Mouse (Mus musculus) limb, embryonic 12.5 days (tissue): ENCODE measurements around the gene Add2. TPM values are rescaled to one million over a fixed set of nuclear protein-coding genes. Genes with fewer than 3 reads are reported as not detected.

Source experiments
- ATAC-seq: fragments of 200-750 bp; cut with Nextera tagmentation; 2 replicates; pipeline ENCODE4 v1.8.0; 2017; ENCODE audit warnings: low read depth, moderate TSS enrichment; ENCODE audit not compliant: insufficient number of reproducible peaks, insufficient read depth, low FRiP score, low TSS enrichment
- H3K27ac ChIP-seq: fragments of 300-500 bp; sonication (generic); 2 replicates; pipeline ENCODE4 v1.5.1; 2016; ENCODE audit warnings: mild to moderate bottlenecking, moderate library complexity
- H3K27me3 ChIP-seq: fragments of 300-500 bp; sonication (generic); 2 replicates; pipeline ENCODE4 v1.6.1; 2016; ENCODE audit warnings: mild to moderate bottlenecking, moderate library complexity
- H3K36me3 ChIP-seq: fragments of 300-500 bp; sonication (generic); 2 replicates; pipeline ENCODE4 v1.6.1; 2016; ENCODE audit warnings: mild to moderate bottlenecking, moderate library complexity
- H3K4me1 ChIP-seq: fragments of 300-500 bp; sonication (generic); replicated peaks from 2 replicates; pipeline ENCODE4 v1.6.1; 2016
- H3K4me2 ChIP-seq: fragments of 300-500 bp; sonication (generic); 2 replicates; pipeline ENCODE4 v1.6.1; 2016; ENCODE audit warnings: mild to moderate bottlenecking, moderate library complexity
- H3K4me3 ChIP-seq: fragments of 300-500 bp; sonication (generic); replicated peaks from 2 replicates; pipeline ENCODE4 v1.5.1; 2016; ENCODE audit warnings: mild to moderate bottlenecking
- H3K9ac ChIP-seq: fragments of 300-500 bp; sonication (generic); replicated peaks from 2 replicates; pipeline ENCODE4 v1.6.1; 2016; ENCODE audit warnings: mild to moderate bottlenecking, moderate library complexity
- H3K9me3 ChIP-seq: fragments of 300-500 bp; sonication (generic); 2 replicates; pipeline ENCODE4 v1.6.1; 2016; ENCODE audit warnings: mild to moderate bottlenecking, moderate library complexity
- WGBS: fragments of 180-500 bp; shearing (Covaris S2); methylation state at CpG from one replicate; pipeline ENCODE4 v1.1.7; 2016; 5-methylcytosine and 5-hydroxymethylcytosine counted together
- polyA plus RNA-seq: library from polyadenylated mRNA; unstranded; fragments of >200 nt; fragmentation: Nextera tagmentation; extraction: Ambion mirVana; gene quantifications from 2 replicates; pipeline ENCODE4 v1.2.1, GENCODE M21; 2016

The Add2 gene
- polyA plus RNA-seq, 1 experiment from 2014 or later: 7.4 TPM

DNA sequence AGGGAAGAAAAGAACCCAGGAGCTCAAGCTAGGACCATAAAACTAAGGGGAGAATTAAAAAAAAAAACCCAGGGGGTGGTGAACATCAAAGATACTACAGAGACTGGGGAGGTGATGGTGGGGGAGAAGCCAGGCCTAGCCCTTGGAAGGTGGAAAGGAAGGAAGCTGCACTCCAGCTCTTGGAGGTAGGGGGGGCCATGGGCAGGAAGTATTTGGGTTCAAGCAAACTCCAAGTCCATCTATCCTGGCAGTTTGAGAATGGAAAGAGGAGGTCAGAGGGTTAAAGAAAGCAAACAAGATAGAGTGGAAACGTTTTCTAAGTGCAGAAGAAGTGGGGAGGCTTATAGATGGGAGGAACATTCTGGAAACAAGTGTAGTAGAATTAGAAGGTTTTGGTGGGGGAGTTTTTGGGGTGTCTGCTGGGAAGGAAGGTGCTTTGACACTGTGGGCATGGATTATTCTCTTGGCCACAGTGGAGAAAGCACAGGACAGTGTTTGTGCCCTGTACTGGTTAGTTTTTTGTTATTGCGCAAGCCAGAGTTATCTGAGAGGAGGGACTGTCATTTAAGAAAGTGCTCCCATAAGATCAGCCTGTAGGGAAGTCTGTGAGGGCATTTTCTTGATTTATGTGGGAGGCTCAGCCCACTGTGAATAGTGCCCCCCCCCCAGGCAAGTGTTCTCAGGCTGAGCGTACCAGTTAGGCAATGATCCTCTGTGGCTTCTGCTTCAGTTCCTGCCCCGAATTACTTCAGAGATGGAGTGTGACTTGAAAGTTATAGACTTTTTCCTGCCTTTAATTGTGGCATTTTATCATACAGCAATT is 8.9 kb upstream of the Add2 start:
- no peaks in the 10 kb centered on the region for H3K4me1 ChIP-seq
- no peak for ATAC-seq
- no peak overlapping the region for H3K4me3 ChIP-seq
- no peaks in the 10 kb centered on the region for H3K36me3 ChIP-seq
- no peaks in the 10 kb centered on the region for H3K9me3 ChIP-seq
- no peaks in the 10 kb centered on the region for H3K27me3 ChIP-seq
- no peak overlapping the region for H3K9ac ChIP-seq
- H3K27ac ChIP-seq: no peak overlapping the region
- WGBS: 49% methylated on average over 4 of the region's 4 CpGs
- H3K4me2 ChIP-seq: no peak overlapping the region

DNA sequence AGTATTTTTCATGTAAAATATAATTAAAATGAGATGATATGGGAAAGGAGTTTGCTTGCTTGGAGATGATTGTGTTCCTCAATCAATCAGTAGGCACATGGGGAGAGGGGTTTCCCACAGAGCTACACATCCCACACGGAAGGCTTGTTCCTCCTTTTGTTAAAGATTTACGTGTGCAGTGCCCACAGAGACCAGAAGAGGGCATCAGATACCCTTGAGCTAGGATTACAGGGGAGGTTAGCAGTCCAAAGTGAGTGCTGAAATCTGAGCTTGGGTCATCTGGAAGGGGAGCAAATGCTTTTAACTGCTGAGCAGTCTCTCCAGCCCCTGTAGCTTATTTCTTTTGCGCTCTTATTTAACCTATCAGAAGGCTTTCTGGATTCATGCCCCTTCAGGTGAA is 7.5 kb upstream of the Add2 start:
- H3K9me3 ChIP-seq: no peaks in the 10 kb centered on the region
- no peak overlapping the region for H3K4me3 ChIP-seq
- no peaks in the 10 kb centered on the region for H3K27me3 ChIP-seq
- H3K4me1 ChIP-seq: no peaks in the 10 kb centered on the region
- no peak overlapping the region for H3K4me2 ChIP-seq
- no peaks in the 10 kb centered on the region for H3K36me3 ChIP-seq
- WGBS: 23% methylated on average over 3 of the region's 3 CpGs
- ATAC-seq: no peak
- no peak overlapping the region for H3K27ac ChIP-seq
- H3K9ac ChIP-seq: no peak overlapping the region

DNA sequence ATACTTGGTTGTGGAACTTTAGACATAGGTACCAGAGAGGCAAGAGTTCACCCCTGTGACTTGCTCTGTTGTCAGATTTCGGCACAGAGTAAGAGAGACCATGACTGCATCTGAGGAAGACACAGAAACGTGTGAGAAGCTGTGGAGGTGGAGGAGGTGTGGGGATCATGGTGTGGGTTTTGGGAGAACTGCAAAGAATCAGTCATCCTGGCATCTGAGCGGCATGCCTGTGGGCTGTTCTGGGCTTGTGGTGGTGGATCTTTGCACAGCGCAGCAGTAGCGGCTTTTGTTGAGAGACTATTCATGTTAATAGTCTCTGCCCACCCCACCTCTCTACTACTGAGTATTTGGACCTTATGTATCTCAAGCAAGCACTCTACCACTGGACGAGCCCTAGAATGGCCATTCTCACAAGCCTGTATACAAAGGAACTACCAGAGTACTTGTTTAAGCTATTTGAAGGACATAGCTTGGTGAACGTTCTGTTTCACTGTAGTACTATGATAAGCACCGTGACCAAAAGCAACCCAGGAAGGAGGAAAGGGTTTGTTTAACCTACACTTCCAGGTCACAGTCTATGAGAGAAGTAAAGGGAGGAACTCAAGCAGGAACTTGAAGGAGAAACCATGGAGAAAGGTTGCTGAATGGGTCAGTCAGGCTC is 1.7 kb upstream of the Add2 start:
- WGBS: 82% methylated on average over 8 of the region's 8 CpGs
- H3K27me3 ChIP-seq: peaks cover 48% of the 10 kb centered on the region
- no peaks in the 10 kb centered on the region for H3K36me3 ChIP-seq
- no peak overlapping the region for H3K4me3 ChIP-seq
- no peak for ATAC-seq
- H3K27ac ChIP-seq: no peak overlapping the region
- peaks cover 6% of the 10 kb centered on the region; the same call in 1 of the 2 replicates for H3K4me1 ChIP-seq
- H3K9ac ChIP-seq: no peak overlapping the region
- H3K4me2 ChIP-seq: no peak overlapping the region
- H3K9me3 ChIP-seq: no peaks in the 10 kb centered on the region

DNA sequence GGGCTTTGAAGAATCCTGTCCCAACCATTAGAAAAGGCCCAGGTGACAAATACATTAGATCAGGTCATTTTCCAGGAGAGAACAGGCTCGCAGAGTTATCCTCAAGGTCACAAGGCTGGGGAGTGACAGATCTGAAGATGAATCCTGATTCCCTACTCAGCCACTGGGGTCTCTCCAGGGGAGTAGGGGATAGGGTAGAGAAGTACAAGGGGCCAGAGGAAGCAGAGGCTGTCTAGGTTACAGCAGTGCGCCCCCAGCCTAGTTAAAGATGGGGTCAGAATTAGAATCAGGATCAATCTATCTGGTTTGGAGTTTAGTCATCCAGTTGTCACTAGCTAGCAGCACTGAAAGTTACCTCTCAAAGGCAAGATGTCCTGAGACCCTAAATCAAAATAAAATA is 331 bp upstream of the Add2 start:
- H3K4me3 ChIP-seq: peak overlapping the region; percentile 59
- H3K36me3 ChIP-seq: no peaks in the 10 kb centered on the region
- no peak overlapping the region for H3K27ac ChIP-seq
- H3K27me3 ChIP-seq: peaks cover 49% of the 10 kb centered on the region
- 60% methylated on average over 2 of the region's 2 CpGs for WGBS
- no peak for ATAC-seq
- H3K9me3 ChIP-seq: no peaks in the 10 kb centered on the region
- peak overlapping the region; percentile 75; the same call in 1 of the 2 replicates for H3K9ac ChIP-seq
- peak overlapping the region; percentile 98 for H3K4me2 ChIP-seq
- peaks cover 6% of the 10 kb centered on the region; the same call in 1 of the 2 replicates for H3K4me1 ChIP-seq

DNA sequence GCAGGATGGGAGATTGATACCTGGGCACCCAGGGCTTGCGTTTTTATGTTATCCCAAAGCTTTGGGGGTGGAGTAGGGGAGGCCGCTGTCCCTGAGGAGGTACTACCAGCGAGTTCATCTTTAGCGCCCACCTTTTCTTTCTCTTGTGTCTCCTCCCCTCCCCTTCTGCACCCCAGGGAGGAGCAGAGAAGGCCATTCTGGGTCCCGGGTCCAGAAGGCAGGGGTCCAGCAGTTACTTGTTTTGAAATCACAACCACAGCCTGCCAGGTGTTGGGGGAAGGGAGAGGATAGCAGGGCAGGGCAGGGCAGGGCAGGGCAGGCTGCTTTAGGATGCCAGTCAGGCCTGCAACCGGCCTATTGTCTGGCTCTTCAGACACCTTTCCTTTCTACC is 837 bp downstream of the Add2 start:
- Histone ChIP-seq H3K36me3 (no peaks in the 10 kb centered on the region), H3K4me2 (peak overlapping the region; percentile 98), H3K9ac (peak overlapping the region; percentile 75; the same call in 1 of the 2 replicates), H3K27me3 (peaks cover 49% of the 10 kb centered on the region), H3K4me1 (peaks cover 6% of the 10 kb centered on the region; the same call in 1 of the 2 replicates), H3K9me3 (no peaks in the 10 kb centered on the region), H3K27ac (no peak overlapping the region), H3K4me3 (peak overlapping the region; percentile 59)
- 9% methylated on average over 6 of the region's 6 CpGs for WGBS
- no peak for ATAC-seq

DNA sequence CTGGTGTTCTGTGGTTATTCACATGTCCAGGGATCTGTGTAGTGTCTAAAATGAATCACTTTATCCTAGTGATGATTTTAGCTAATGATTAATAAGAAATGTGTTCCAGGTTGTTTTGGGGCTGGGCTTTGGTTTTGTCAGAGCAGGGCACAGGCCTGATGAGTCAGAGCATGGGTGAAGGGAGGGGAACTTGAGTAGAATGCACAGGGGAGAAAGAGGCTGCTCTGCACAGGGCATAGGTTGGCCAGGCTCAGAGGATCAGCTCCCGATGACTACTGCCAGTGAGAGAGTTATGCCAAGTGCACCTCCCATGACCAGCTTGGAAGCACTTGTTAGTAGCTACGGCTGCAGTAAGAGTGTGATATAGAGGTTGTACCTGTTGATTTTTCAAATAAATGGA is 3.0 kb downstream of the Add2 start:
- Histone ChIP-seq H3K9ac (no peak overlapping the region), H3K27ac (no peak overlapping the region), H3K4me2 (no peak overlapping the region), H3K27me3 (peaks cover 48% of the 10 kb centered on the region), H3K4me3 (no peak overlapping the region), H3K36me3 (no peaks in the 10 kb centered on the region), H3K9me3 (no peaks in the 10 kb centered on the region), H3K4me1 (peaks cover 6% of the 10 kb centered on the region; the same call in 1 of the 2 replicates)
- 75% methylated on average over 2 of the region's 2 CpGs for WGBS
- ATAC-seq: no peak

DNA sequence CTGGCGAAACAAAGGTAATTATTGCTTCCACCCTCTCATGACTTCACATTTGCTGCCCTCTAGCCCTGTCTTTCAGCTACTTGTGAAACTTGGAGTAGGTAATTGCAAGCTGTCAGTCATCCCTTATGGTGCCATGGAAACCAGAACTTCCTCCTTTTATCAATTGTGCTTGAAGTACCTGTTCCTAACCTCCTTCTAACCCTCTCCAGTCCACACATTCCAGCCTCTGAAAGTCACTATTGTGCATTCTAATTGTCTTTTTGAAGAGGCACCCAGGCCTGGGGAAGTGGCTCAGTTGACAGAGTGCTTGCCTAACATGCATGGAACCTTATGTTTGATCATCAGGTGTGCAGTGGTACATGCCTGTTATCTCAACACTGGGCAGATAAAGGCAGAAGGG is 5.2 kb downstream of the Add2 start:
- Histone ChIP-seq H3K9me3 (no peaks in the 10 kb centered on the region), H3K4me2 (no peak overlapping the region), H3K27ac (no peak overlapping the region), H3K4me1 (0 out of 2 replicates have a peak, but pooled peaks cover 6% of the 10 kb centered on the region), H3K9ac (no peak overlapping the region), H3K4me3 (no peak overlapping the region), H3K36me3 (no peaks in the 10 kb centered on the region), H3K27me3 (peaks cover 27% of the 10 kb centered on the region)
- no peak for ATAC-seq
- WGBS: 89% methylated on average over 1 of the region's 1 CpGs

DNA sequence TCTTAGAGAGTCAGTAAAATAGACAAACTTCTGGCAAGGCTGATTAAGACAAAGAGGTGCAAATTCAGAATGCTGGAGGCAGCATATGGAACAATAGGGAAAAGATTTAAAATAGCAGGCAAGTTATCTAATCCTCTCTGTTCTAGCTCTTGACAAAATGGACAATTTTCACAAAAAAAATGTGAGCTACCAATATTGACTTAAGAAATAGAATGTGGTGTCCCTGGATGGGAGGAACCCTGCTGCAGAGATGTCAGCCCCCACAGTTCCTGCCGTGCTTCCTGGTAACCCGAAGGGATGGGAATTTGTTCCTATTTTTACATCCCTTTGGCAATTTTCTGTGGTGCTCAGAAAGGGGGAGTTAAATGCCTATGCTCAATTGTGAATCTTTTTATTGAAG is 10.4 kb downstream of the Add2 start:
- Histone ChIP-seq H3K4me2 (no peak overlapping the region), H3K4me3 (no peak overlapping the region), H3K9ac (no peak overlapping the region), H3K9me3 (no peaks in the 10 kb centered on the region), H3K27ac (no peak overlapping the region), H3K4me1 (no peaks in the 10 kb centered on the region), H3K27me3 (no peaks in the 10 kb centered on the region), H3K36me3 (no peaks in the 10 kb centered on the region)
- WGBS: 82% methylated on average over 2 of the region's 2 CpGs
- ATAC-seq: no peak

DNA sequence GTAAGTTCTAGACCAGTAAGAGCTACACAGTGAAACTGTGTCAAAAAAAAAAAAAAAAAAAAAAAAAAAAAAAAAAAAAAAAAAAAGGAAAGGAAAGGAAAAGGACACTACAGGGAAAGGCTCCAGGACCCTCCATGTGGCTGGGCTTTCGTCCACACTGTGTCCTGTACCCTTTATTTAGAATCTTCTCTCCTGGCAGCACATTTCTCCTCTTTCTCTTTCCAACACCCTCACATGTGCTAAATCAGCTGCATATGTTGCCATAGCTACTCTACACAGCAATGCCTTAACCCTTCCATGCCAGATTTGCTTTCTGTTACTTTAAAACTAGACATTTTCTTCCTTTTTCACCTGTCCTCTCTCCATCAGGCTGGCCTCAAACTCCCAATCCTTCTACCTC is 11.7 kb downstream of the Add2 start:
- H3K4me2 ChIP-seq: no peak overlapping the region
- H3K9ac ChIP-seq: no peak overlapping the region
- 56% methylated on average over 1 of the region's 1 CpGs for WGBS
- H3K27me3 ChIP-seq: no peaks in the 10 kb centered on the region
- ATAC-seq: no peak; the same call in 1 of the 2 replicates
- no peaks in the 10 kb centered on the region for H3K36me3 ChIP-seq
- no peaks in the 10 kb centered on the region for H3K9me3 ChIP-seq
- H3K27ac ChIP-seq: no peak overlapping the region
- no peak overlapping the region for H3K4me3 ChIP-seq
- H3K4me1 ChIP-seq: no peaks in the 10 kb centered on the region

DNA sequence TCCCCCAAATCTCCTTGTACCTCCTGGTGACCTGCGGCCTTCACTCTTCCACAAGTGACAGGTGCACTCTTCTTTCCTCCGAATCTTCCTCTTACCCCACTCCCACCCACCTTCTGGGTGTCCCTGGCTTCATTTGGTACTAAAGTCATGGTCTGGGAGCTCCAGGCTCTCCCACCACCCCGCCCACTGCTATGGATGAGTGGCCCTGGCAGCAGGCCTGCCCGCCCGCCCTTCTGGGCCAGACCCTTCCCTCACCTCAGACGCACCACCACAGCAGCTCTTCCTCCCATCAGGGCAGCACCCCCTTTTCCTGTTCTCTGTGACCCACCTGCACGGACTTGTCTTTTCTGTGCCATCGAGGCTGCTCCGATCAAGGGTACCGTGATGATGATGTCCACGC is 19.0 kb downstream of the Add2 start:
- WGBS: 91% methylated on average over 11 of the region's 11 CpGs
- no peak overlapping the region for H3K4me2 ChIP-seq
- H3K36me3 ChIP-seq: no peaks in the 10 kb centered on the region
- H3K27ac ChIP-seq: no peak overlapping the region
- H3K4me3 ChIP-seq: no peak overlapping the region
- no peak for ATAC-seq
- H3K4me1 ChIP-seq: no peaks in the 10 kb centered on the region; the same call in 1 of the 2 replicates
- H3K27me3 ChIP-seq: no peaks in the 10 kb centered on the region
- H3K9ac ChIP-seq: no peak overlapping the region
- no peaks in the 10 kb centered on the region for H3K9me3 ChIP-seq

DNA sequence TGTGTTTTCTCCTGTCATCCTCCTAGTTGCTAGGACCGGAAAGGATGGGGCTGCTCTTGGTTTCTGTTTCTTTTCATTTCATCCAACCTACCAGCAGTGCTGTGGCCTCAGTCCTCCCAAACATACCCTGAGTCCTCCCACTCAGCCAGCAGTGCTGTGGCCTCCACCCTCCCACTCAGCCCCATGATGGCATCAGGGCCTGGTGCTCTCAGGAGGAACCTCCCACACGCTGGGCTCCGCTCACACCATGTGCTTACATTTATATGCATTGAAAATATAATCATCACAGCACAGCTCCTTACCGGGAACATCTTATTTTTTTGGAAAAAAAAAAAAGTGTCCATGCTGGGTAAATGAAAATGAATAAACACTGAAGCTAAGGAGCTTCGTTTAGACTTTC is 20.0 kb downstream of the Add2 start:
- WGBS: 89% methylated on average over 5 of the region's 5 CpGs
- no peaks in the 10 kb centered on the region for H3K27me3 ChIP-seq
- no peaks in the 10 kb centered on the region for H3K9me3 ChIP-seq
- H3K4me3 ChIP-seq: no peak overlapping the region
- H3K4me2 ChIP-seq: no peak overlapping the region
- no peak overlapping the region for H3K9ac ChIP-seq
- ATAC-seq: no peak
- H3K27ac ChIP-seq: no peak overlapping the region
- no peaks in the 10 kb centered on the region for H3K36me3 ChIP-seq
- H3K4me1 ChIP-seq: no peaks in the 10 kb centered on the region; the same call in 1 of the 2 replicates
